Mouse (Mus musculus): ENCODE measurements at regions not wholly inside any gene's neighbourhood (a gene's known extent, or its start where the extent isn't known, plus 50 kb on each side); places are given as distances from the start of the nearest gene placed in this dataset.

DNA sequence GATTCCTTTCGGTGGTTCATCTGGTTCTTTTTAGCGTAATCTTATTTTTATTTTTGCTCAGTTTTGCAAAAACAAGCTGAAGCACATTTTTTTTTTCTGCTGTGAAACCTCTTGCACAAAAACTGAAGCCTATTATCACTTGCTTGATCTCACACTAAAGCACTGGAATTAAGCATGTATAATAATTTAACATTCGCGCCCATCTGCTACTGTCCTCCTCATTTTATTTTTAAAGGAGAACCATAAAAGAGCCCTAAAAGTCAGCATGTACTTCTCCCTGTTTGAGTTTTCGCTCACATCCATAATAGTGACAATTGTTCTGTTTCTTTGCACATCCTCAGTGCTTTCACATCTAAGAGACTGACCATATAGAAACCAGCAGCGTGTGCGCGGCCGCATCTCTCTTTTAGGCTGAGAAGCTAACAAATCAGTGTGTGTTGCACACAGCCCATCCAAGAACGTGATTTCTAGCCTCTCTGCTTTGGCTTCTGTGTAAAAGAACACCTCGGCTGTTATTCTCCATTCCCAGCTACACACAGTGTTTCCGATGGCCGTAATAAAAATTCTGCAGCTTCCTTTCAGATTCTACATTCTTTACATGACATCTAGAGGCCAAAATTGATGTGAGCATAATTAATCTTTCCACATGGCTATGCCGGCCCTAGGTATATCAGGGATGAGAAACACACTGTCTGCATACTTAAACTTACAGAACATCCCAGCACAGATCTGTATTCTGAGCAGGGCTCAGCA, 567.5 kb downstream of the Gbe1 start:
- Histone ChIP-seq H3K4me3 (ENCODE audit: low read depth, low read length) (no peak overlapping the region), H3K9me3 (ENCODE audit: low read length) (no peaks in the 10 kb centered on the region), H3K27ac (ENCODE audit: low read length) (no peak overlapping the region), H3K9ac (replicated peaks; ENCODE audit: low read depth) (no peak overlapping the region), H3K4me1 (ENCODE audit: insufficient read depth, low read depth, low read length) (no peaks in the 10 kb centered on the region), H3K27me3 (replicated peaks; ENCODE audit: insufficient read depth, low read length) (no peaks in the 10 kb centered on the region), H3K4me2 (replicated peaks; ENCODE audit: low read depth, low read length) (no peak overlapping the region), H3K36me3 (ENCODE audit: insufficient read depth, low read length) (no peaks in the 10 kb centered on the region)
- TF ChIP-seq EP300 (IDR thresholded peaks at IDR 0.05) (no peak), CTCF (IDR thresholded peaks at IDR 0.05) (no peak)
- 68% methylated on average over 14 of the region's 14 CpGs for WGBS
- DNase-seq (ENCODE audit: low spot score): no peak
- no peak for ATAC-seq

DNA sequence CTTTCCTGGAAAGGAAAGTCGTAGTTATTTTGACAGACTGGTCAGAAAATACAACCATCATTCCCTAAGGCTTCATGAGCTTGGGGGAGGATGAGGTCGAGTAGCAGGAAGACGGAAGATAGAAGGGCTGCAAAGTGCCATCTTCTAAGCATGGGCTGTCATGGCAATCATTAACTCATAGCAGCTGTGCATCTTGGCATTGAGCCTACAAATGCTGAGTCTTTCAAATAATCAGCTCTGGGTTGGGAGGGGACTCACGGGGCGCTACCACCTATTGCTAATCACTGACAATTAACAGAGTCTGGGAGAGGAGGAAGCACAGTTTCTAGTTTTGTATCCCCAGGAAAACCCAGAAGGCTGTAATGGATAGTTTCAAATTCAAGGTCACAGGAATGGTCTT, 586.3 kb downstream of the Gbe1 start:
- ATAC-seq: no peak
- 76% methylated on average over 5 of the region's 5 CpGs for WGBS
- no peak for DNase-seq (ENCODE audit: low spot score)
- H3K4me1 ChIP-seq (ENCODE audit: insufficient read depth, low read depth, low read length): no peaks in the 10 kb centered on the region
- H3K4me2 ChIP-seq (replicated peaks; ENCODE audit: low read depth, low read length): no peak overlapping the region
- H3K36me3 ChIP-seq (ENCODE audit: insufficient read depth, low read length): no peaks in the 10 kb centered on the region
- TF ChIP-seq EP300 (IDR thresholded peaks at IDR 0.05) (no peak), CTCF (IDR thresholded peaks at IDR 0.05) (no peak)
- no peak overlapping the region for H3K4me3 ChIP-seq (ENCODE audit: low read depth, low read length)
- H3K9ac ChIP-seq (replicated peaks; ENCODE audit: low read depth): no peak overlapping the region
- H3K27me3 ChIP-seq (replicated peaks; ENCODE audit: insufficient read depth, low read length): no peaks in the 10 kb centered on the region
- no peak overlapping the region for H3K27ac ChIP-seq (ENCODE audit: low read length)
- H3K9me3 ChIP-seq (ENCODE audit: low read length): no peaks in the 10 kb centered on the region

DNA sequence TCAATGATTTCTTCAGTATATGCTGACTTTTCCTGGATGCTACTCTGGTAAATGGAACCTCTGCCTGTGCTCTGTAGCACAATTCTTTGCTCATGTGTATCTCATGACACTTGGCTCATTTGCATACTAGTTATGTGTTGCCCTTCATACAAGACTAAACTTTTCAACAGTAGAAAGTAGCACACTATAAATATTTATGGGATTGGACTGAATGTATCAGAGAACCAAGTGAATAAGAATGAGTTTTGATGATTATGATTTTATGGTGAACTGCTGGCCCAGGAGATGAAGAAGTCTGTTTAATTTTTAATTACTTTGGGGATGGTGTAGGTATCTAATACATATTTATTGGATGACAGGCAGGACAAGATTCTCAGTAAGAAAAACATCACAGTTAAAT, 606.3 kb downstream of the Gbe1 start:
- H3K9ac ChIP-seq (replicated peaks; ENCODE audit: low read depth): no peak overlapping the region
- no peak overlapping the region for H3K4me2 ChIP-seq (replicated peaks; ENCODE audit: low read depth, low read length)
- no peaks in the 10 kb centered on the region for H3K27me3 ChIP-seq (replicated peaks; ENCODE audit: insufficient read depth, low read length)
- no peak overlapping the region for H3K4me3 ChIP-seq (ENCODE audit: low read depth, low read length)
- H3K4me1 ChIP-seq (ENCODE audit: insufficient read depth, low read depth, low read length): no peaks in the 10 kb centered on the region
- TF ChIP-seq EP300 (IDR thresholded peaks at IDR 0.05) (no peak), CTCF (IDR thresholded peaks at IDR 0.05) (no peak)
- ATAC-seq: no peak
- no peak for DNase-seq (ENCODE audit: low spot score)
- no peak overlapping the region for H3K27ac ChIP-seq (ENCODE audit: low read length)
- no peaks in the 10 kb centered on the region for H3K36me3 ChIP-seq (ENCODE audit: insufficient read depth, low read length)
- H3K9me3 ChIP-seq (ENCODE audit: low read length): no peaks in the 10 kb centered on the region

DNA sequence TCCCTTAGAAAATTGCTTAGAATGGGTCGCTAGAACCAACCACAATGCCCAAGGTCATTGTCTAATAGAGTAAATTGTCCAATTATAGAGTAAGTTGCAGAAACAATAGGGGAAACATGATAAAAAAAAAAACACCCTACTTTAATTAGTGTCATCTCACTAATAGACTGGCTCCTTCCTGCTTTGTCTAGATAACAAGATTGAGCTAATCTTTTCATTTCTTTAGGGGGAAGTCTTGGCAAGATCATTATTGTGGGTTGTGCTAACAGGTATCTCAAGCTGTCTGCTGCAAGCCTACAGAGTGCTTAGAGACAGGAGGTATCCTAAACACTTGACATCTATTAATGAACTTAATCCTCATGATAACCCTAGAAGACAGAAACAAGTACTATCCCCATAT, 615.9 kb downstream of the Gbe1 start:
- DNase-seq (ENCODE audit: low spot score) (no peak), ATAC-seq (no peak)
- Histone ChIP-seq H3K4me1 (ENCODE audit: insufficient read depth, low read depth, low read length) (no peaks in the 10 kb centered on the region), H3K27ac (ENCODE audit: low read length) (no peak overlapping the region), H3K4me3 (ENCODE audit: low read depth, low read length) (no peak overlapping the region), H3K36me3 (ENCODE audit: insufficient read depth, low read length) (no peaks in the 10 kb centered on the region), H3K9me3 (ENCODE audit: low read length) (no peaks in the 10 kb centered on the region), H3K9ac (replicated peaks; ENCODE audit: low read depth) (no peak overlapping the region), H3K27me3 (replicated peaks; ENCODE audit: insufficient read depth, low read length) (no peaks in the 10 kb centered on the region), H3K4me2 (replicated peaks; ENCODE audit: low read depth, low read length) (no peak overlapping the region)
- 61% methylated on average over 1 of the region's 1 CpGs for WGBS
- TF ChIP-seq CTCF (IDR thresholded peaks at IDR 0.05): no peak

DNA sequence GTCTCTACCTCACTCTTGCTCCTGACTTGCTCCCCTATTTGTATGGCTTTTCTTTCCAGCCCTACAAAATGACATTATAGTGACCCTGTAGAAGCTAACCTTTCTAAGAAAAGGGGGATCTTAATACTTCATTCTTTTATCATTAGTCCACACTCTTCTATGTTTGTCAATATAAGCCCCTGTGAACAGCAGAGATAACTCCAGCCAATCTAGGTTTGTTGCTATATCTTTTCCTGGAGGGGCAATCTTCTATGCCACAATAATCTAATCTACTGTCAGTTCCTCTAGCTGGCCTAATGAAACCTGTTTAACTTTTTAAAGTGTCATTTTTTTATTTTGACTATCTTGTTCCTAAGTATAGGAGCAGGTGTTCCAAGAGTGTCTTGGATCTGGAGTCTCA, 622.2 kb downstream of the Gbe1 start:
- Histone ChIP-seq H3K9me3 (ENCODE audit: low read length) (no peaks in the 10 kb centered on the region), H3K36me3 (ENCODE audit: insufficient read depth, low read length) (no peaks in the 10 kb centered on the region), H3K4me3 (ENCODE audit: low read depth, low read length) (no peak overlapping the region), H3K4me2 (replicated peaks; ENCODE audit: low read depth, low read length) (no peak overlapping the region), H3K27ac (ENCODE audit: low read length) (no peak overlapping the region), H3K27me3 (replicated peaks; ENCODE audit: insufficient read depth, low read length) (no peaks in the 10 kb centered on the region), H3K4me1 (ENCODE audit: insufficient read depth, low read depth, low read length) (no peaks in the 10 kb centered on the region), H3K9ac (replicated peaks; ENCODE audit: low read depth) (no peak overlapping the region)
- no peak for DNase-seq (ENCODE audit: low spot score)
- no peak for ATAC-seq
- TF ChIP-seq EP300 (IDR thresholded peaks at IDR 0.05) (no peak), CTCF (IDR thresholded peaks at IDR 0.05) (no peak)

DNA sequence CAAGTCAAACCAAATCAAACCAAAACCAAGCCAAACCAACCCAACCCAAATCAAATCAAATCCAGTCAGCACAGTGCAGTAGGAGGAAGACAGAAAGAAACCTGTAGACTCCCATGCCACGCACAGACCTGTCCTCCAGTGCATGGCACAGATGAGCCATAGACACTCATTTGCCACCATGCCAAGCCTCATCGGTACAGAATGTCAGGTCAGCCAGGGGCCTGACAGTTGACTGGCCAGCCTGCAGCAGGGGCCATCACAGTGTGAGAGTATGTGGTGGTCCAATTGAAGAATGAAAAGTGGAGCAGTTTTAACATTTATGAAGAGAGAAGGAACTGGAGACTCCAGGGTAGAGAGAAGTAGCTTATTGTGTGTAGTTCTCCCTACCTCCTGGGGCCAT, 639.2 kb downstream of the Gbe1 start:
- Histone ChIP-seq H3K9me3 (ENCODE audit: low read length) (no peaks in the 10 kb centered on the region), H3K4me3 (ENCODE audit: low read depth, low read length) (no peak overlapping the region), H3K36me3 (ENCODE audit: insufficient read depth, low read length) (no peaks in the 10 kb centered on the region), H3K27ac (ENCODE audit: low read length) (no peak overlapping the region), H3K9ac (replicated peaks; ENCODE audit: low read depth) (no peak overlapping the region), H3K4me2 (replicated peaks; ENCODE audit: low read depth, low read length) (no peak overlapping the region), H3K27me3 (replicated peaks; ENCODE audit: insufficient read depth, low read length) (no peaks in the 10 kb centered on the region), H3K4me1 (ENCODE audit: insufficient read depth, low read depth, low read length) (no peaks in the 10 kb centered on the region)
- no peak for ATAC-seq
- no peak for DNase-seq (ENCODE audit: low spot score)
- TF ChIP-seq EP300 (IDR thresholded peaks at IDR 0.05): no peak
- no peak for TF ChIP-seq CTCF (IDR thresholded peaks at IDR 0.05)
- 90% methylated on average over 2 of the region's 2 CpGs for WGBS
